Mouse (Mus musculus): ENCODE measurements at regions not wholly inside any gene's neighbourhood (a gene's known extent, or its start where the extent isn't known, plus 50 kb on each side); places are given as distances from the start of the nearest gene placed in this dataset.

DNA sequence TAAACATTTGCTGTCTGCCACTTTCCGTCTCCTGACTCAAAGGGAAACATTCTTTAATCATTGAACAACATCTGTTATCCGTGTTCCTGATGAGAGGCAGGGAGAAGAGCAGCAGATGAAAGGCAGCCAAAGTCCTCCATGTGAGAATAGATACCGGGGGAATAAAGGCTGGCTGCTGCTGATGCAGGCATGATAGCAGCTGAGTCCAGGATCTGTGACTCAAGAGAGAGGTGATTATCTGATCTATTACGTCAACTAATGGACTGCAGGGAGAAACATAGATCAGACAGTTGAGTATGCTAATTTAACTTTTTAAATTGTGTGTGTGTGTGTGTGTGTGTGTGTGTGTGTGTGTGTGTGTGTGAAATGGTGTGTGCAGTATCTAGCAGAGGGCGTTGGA lies 1140.0 kb downstream of the Dpp10 start:
- DNase-seq, result no peak

DNA sequence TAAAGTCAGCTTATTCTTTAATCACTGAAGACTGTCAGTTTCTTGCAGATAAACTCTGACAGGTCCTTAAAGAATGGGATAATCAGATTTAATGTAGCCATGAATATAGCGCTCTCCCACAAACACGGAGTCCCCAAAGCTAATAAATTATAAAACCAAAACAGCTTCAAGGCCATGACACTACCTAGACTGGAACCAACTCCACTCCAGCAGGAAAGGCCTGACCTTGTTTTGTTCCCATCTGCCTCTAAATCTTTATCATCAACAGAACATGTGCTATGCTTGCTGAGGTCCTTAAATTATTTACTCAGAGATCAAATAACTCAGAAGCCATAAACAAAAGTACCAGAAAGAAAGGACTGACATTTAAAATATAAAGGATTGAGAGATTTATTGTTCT lies 1156.3 kb downstream of the Dpp10 start:
- Histone ChIP-seq H3K4me2 (no peak overlapping the region), H3K4me3 (ENCODE audit: low read depth, low read length) (no peak overlapping the region), H3K9ac (no peak overlapping the region), H3K36me3 (ENCODE audit: insufficient read depth) (no peaks in the 10 kb centered on the region), H3K4me1 (ENCODE audit: insufficient read depth) (no peaks in the 10 kb centered on the region), H3K9me3 (ENCODE audit: low read depth, low read length) (no peaks in the 10 kb centered on the region), H3K27me3 (ENCODE audit: insufficient read depth, low read length) (no peaks in the 10 kb centered on the region), H3K27ac (ENCODE audit: low read depth) (no peak overlapping the region)
- 85% methylated on average over 2 of the region's 2 CpGs for WGBS
- no peak for ATAC-seq (ENCODE audit: insufficient read depth)
- TF ChIP-seq CTCF (IDR thresholded peaks at IDR 0.05; ENCODE audit: low read depth), result no peak
- DNase-seq, result no peak

More for the DNA sequence above, 1140.0 kb downstream of the Dpp10 start:
- no peaks in the 10 kb centered on the region for H3K27me3 ChIP-seq (ENCODE audit: insufficient read depth, low read length)
- TF ChIP-seq CTCF (IDR thresholded peaks at IDR 0.05; ENCODE audit: low read depth), result no peak
- ATAC-seq (ENCODE audit: insufficient read depth), result no peak
- H3K4me2 ChIP-seq, result no peak overlapping the region
- no peak overlapping the region for H3K9ac ChIP-seq
- WGBS, result 33% methylated on average over 5 of the region's 5 CpGs
- no peaks in the 10 kb centered on the region for H3K9me3 ChIP-seq (ENCODE audit: low read depth, low read length)
- H3K4me1 ChIP-seq (ENCODE audit: insufficient read depth), result no peaks in the 10 kb centered on the region
- no peak overlapping the region for H3K27ac ChIP-seq (ENCODE audit: low read depth)
- H3K4me3 ChIP-seq (ENCODE audit: low read depth, low read length), result no peak overlapping the region
- no peaks in the 10 kb centered on the region for H3K36me3 ChIP-seq (ENCODE audit: insufficient read depth)

DNA sequence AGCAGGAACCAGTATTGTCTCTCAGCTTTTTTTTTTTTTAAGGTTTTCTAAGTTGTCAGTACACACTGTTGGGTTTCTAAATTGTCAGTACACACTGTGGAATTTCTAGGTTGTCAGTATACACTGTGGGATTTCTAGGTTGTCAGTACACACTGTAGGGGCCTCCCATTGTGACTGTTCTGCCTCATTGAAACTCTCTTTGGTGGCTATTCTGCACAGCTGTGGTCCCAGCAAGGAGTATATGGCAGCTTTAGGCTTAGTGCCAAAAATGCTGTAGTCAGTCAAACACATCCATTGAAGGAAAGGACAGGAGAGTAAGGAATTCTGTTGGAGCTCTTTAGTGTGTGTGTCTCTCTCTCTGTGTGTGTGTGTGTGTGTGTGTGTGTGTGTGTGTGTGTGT lies 1186.4 kb downstream of the Dpp10 start:
- Histone ChIP-seq H3K4me1 (ENCODE audit: insufficient read depth) (no peaks in the 10 kb centered on the region), H3K27me3 (ENCODE audit: insufficient read depth, low read length) (no peaks in the 10 kb centered on the region), H3K9ac (no peak overlapping the region), H3K4me2 (no peak overlapping the region), H3K4me3 (ENCODE audit: low read depth, low read length) (no peak overlapping the region), H3K27ac (ENCODE audit: low read depth) (no peak overlapping the region), H3K36me3 (ENCODE audit: insufficient read depth) (no peaks in the 10 kb centered on the region), H3K9me3 (ENCODE audit: low read depth, low read length) (no peaks in the 10 kb centered on the region)
- TF ChIP-seq CTCF (IDR thresholded peaks at IDR 0.05; ENCODE audit: low read depth), result no peak
- DNase-seq (peak; percentile 15), ATAC-seq (ENCODE audit: insufficient read depth) (no peak)
